Mouse (Mus musculus) limb, embryonic 14.5 days (tissue): Measurements from ENCODE around the gene Vwa3b. TPM values are rescaled to one million over a fixed set of nuclear protein-coding genes. Genes with fewer than 3 reads are reported as not detected.

Experiments
- ATAC-seq: fragments of 200-750 bp; cut with Nextera tagmentation; 2 replicates; pipeline ENCODE4 v1.8.0; 2017; ENCODE audit warnings: low read depth, moderate number of reproducible peaks, moderate TSS enrichment; ENCODE audit not compliant: low FRiP score
- DNase-seq: peaks from one replicate; pipeline ENCODE4 v3.0.0-alpha.2; 2015; ENCODE audit warnings: low spot score
- H3K27ac ChIP-seq: fragments of 300-500 bp; sonication (generic); replicated peaks from 2 replicates; pipeline ENCODE4 v1.5.1; 2014; ENCODE audit warnings: low read depth, mild to moderate bottlenecking, low read length, moderate library complexity, mixed read lengths
- H3K27me3 ChIP-seq: fragments of 300-500 bp; sonication (generic); 2 replicates; pipeline ENCODE4 v1.6.1; 2014; ENCODE audit warnings: low read length, mixed read lengths; ENCODE audit not compliant: control insufficient read depth, insufficient read depth
- H3K36me3 ChIP-seq: fragments of 300-500 bp; sonication (generic); 2 replicates; pipeline ENCODE4 v1.6.1; 2014; ENCODE audit warnings: mild to moderate bottlenecking, low read length, moderate library complexity, mixed read lengths; ENCODE audit not compliant: control insufficient read depth, insufficient read depth
- H3K4me1 ChIP-seq: fragments of 300-500 bp; sonication (generic); 2 replicates; pipeline ENCODE4 v1.6.1; 2014; ENCODE audit warnings: antibody characterized with exemption, low read length, mixed read lengths; ENCODE audit not compliant: control insufficient read depth, insufficient read depth
- H3K4me2 ChIP-seq: fragments of 300-500 bp; sonication (generic); replicated peaks from 2 replicates; pipeline ENCODE4 v1.6.1; 2014; ENCODE audit warnings: low read depth, mild to moderate bottlenecking, low read length, moderate library complexity; ENCODE audit not compliant: severe bottlenecking
- H3K4me3 ChIP-seq: fragments of 300-500 bp; sonication (generic); replicated peaks from 2 replicates; pipeline ENCODE4 v1.5.1; 2014; ENCODE audit warnings: low read length
- H3K9ac ChIP-seq: fragments of 300-500 bp; sonication (generic); 2 replicates; pipeline ENCODE4 v1.6.1; 2014; ENCODE audit warnings: mild to moderate bottlenecking, low read depth, low read length, moderate library complexity; ENCODE audit not compliant: severe bottlenecking
- H3K9me3 ChIP-seq: fragments of 300-500 bp; sonication (generic); 2 replicates; pipeline ENCODE4 v1.6.1; 2016; ENCODE audit warnings: low read length; ENCODE audit not compliant: control insufficient read depth
- POLR2A ChIP-seq: fragments of 200-500 bp; IDR thresholded peaks from 2 replicates; pipeline ENCODE4 v1.8.0; 2012; ENCODE audit warnings: inconsistent platforms, mild to moderate bottlenecking, moderate library complexity, borderline replicate concordance; ENCODE audit not compliant: insufficient read depth, insufficient read length; ENCODE audit errors: extremely low read depth
- WGBS: fragments of 180-500 bp; shearing (Covaris S2); extraction: QIAGEN DNeasy Blood & Tissue Kit; methylation state at CpG from one replicate; pipeline ENCODE4 v1.1.7; 2014; 5-methylcytosine and 5-hydroxymethylcytosine counted together
- polyA plus RNA-seq, 2 experiments: library from polyadenylated mRNA; depleted of rRNA in 1 of 2; stranded (reverse) in 1 of 2; unstranded in 1 of 2; fragments of >200 nt; fragmentation: Nextera tagmentation in 1 of 2; extraction: Ambion mirVana in 1 of 2; gene quantifications; 2 replicates each; pipeline versions ENCODE4 v1.2.1 to v1.2.3; 2012 to 2014

Gene Vwa3b
- polyA plus RNA-seq, 2 experiments = 1.0 to 1.6 TPM

DNA sequence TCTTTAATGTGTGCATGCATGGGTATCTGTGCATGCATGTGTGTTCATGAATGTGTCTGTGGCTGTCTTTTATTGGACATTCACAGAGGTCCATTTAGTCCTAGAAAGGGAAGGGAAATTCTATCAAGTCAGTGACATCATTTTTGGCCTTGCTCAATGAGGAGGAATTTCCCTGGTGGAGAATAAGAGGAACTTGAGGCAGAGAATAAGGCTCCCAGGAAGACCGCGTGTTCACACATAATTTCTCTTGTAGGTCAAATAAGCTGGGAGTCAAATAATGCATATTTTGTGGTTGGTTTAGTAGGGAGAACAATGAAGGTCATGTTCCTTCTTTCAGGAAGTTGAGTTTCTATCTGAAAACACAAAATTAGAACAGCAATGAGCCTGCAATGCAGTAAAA is 13.4 kb upstream of the Vwa3b start:
- DNase-seq = no peak
- Histone ChIP-seq H3K27me3 (no peaks in the 10 kb centered on the region), H3K36me3 (no peaks in the 10 kb centered on the region), H3K27ac (no peak overlapping the region), H3K9me3 (no peaks in the 10 kb centered on the region), H3K4me1 (no peaks in the 10 kb centered on the region), H3K9ac (no peak overlapping the region), H3K4me3 (no peak overlapping the region), H3K4me2 (no peak overlapping the region)
- TF ChIP-seq POLR2A = no peak
- no peak for ATAC-seq
- WGBS = 84% methylated on average over 2 of the region's 2 CpGs

DNA sequence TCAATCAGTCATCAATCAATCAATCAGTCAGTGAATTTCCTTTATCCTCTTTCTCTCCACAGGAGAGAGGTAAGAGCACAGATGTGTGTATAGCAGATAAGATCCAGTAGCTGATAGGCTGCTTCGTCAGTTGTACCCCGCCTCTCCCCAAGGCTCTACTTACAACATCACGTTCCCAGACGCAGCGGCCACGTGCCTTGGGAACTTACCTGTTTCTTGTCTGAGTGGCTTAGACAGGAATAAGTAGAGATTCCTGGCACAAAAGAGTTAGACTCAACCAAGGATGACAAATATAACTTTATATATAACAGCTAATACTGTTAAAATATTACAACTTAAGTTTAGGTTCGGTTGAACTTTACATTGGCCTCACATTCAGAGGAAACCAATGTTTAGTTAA is 12.7 kb upstream of the Vwa3b start:
- H3K27ac ChIP-seq = no peak overlapping the region
- WGBS = 59% methylated on average over 7 of the region's 7 CpGs
- no peak for TF ChIP-seq POLR2A
- no peaks in the 10 kb centered on the region for H3K27me3 ChIP-seq
- no peaks in the 10 kb centered on the region for H3K9me3 ChIP-seq
- H3K4me2 ChIP-seq = no peak overlapping the region
- H3K4me3 ChIP-seq = no peak overlapping the region
- no peaks in the 10 kb centered on the region for H3K4me1 ChIP-seq
- DNase-seq (no peak), ATAC-seq (no peak)
- no peaks in the 10 kb centered on the region for H3K36me3 ChIP-seq
- H3K9ac ChIP-seq = no peak overlapping the region

DNA sequence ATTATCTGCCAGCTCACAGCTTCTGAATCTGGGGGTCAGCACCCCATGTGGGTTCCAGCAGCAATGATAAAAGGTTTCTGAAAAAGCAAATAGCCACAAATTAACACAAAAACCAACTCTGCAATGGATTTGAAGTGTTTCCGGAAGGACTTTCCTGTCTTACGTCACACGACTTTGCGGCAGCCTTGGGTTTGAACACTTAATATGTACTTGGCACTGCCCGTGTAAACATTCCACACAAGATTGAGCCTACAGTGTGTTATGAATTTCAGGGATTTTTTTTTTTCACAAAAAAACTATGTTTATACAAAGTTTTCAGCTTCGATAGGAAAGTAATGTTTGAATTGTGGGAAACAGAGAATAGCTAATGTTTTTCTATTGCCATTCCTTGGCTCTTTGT is 7.4 kb upstream of the Vwa3b start:
- WGBS = 87% methylated on average over 6 of the region's 6 CpGs
- Histone ChIP-seq H3K27me3 (no peaks in the 10 kb centered on the region), H3K9ac (no peak overlapping the region), H3K4me2 (no peak overlapping the region), H3K36me3 (no peaks in the 10 kb centered on the region), H3K4me3 (no peak overlapping the region), H3K9me3 (no peaks in the 10 kb centered on the region), H3K4me1 (no peaks in the 10 kb centered on the region), H3K27ac (no peak overlapping the region)
- DNase-seq = no peak
- no peak for ATAC-seq
- no peak for TF ChIP-seq POLR2A

DNA sequence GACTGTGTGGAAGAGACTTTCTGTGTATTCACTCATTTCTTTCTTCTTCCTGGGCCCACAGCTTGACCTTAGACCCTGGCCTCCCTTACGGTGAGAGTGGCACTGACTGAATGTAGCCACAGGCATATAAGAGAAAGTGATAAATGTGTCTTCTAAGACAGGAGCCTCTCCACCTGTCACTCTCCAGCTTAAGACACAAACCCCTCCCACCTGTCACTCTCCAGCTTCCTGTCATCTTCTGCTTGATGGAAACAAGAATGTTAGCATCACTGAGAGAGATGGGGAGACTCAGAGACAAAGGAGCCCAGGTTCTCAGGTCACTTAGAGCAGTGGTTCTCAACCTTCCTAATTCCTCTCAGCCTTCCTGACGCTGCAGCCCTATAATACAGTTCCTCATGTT is 3.7 kb upstream of the Vwa3b start:
- H3K4me3 ChIP-seq = no peak overlapping the region
- H3K4me2 ChIP-seq = no peak overlapping the region
- H3K9me3 ChIP-seq = no peaks in the 10 kb centered on the region
- no peak overlapping the region for H3K9ac ChIP-seq
- TF ChIP-seq POLR2A = no peak
- ATAC-seq (no peak), DNase-seq (no peak)
- no peaks in the 10 kb centered on the region for H3K27me3 ChIP-seq
- H3K4me1 ChIP-seq = no peaks in the 10 kb centered on the region
- no peaks in the 10 kb centered on the region for H3K36me3 ChIP-seq
- 68% methylated on average over 2 of the region's 2 CpGs for WGBS
- H3K27ac ChIP-seq = no peak overlapping the region

DNA sequence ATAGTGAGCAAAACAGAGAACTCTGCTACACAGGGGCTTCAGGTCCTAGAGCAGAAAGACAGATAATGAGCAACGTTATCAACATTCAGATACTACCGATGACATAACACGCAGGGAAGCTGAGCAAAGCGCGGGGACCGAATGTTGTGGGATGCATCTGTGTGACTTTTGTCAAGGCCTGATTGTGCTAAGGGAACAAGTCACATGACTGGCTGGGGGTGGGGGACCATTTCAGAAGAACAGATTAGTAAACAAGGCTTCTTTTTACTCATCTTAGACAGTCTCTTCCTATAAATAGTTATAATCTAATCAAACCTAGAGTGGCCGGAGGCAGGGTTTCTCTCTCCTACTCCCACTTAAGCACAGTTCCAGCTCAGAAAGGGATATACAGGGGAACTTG is 1.7 kb upstream of the Vwa3b start:
- H3K9ac ChIP-seq = no peak overlapping the region
- H3K4me1 ChIP-seq = 0 out of 2 replicates have a peak, but pooled peaks cover 3% of the 10 kb centered on the region
- WGBS = 93% methylated on average over 7 of the region's 7 CpGs
- ATAC-seq (no peak), DNase-seq (no peak)
- no peaks in the 10 kb centered on the region for H3K9me3 ChIP-seq
- no peaks in the 10 kb centered on the region for H3K36me3 ChIP-seq
- no peaks in the 10 kb centered on the region for H3K27me3 ChIP-seq
- H3K4me2 ChIP-seq = no peak overlapping the region
- H3K27ac ChIP-seq = no peak overlapping the region
- H3K4me3 ChIP-seq = no peak overlapping the region
- TF ChIP-seq POLR2A = no peak

DNA sequence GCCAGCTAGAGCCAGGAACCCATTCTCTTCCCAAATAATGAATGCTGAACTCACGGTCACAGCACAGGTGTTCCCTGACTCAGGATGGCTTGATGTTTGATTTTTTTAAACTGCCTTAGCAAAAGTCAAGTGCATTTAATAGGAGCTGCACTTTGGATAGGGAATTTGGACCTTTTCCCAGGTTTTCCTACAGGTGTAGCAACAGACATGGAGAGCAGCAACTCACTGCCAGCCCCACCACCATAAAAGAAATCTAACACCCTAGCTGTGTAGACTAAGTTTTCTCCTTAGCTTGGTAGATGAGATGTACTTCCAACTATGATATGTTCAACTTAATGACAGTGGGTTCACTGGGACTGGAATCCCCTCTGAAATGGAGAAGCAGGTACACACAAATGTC is 1.0 kb upstream of the Vwa3b start:
- Histone ChIP-seq H3K27ac (no peak overlapping the region), H3K4me2 (no peak overlapping the region), H3K9me3 (no peaks in the 10 kb centered on the region), H3K27me3 (no peaks in the 10 kb centered on the region), H3K4me1 (0 out of 2 replicates have a peak, but pooled peaks cover 3% of the 10 kb centered on the region), H3K9ac (no peak overlapping the region), H3K36me3 (no peaks in the 10 kb centered on the region), H3K4me3 (no peak overlapping the region)
- ATAC-seq (no peak), DNase-seq (no peak)
- TF ChIP-seq POLR2A = no peak
- WGBS = 68% methylated on average over 1 of the region's 1 CpGs
